Mouse (Mus musculus): ENCODE data around the gene 1700066M21Rik. TPM values are rescaled to one million over a fixed set of nuclear protein-coding genes. Genes with fewer than 3 reads are reported as not detected.

The 1700066M21Rik gene
- polyA plus RNA-seq, 1 experiment from 2014 or later, result 14.2 TPM

GRCm38 (mm10) chr1:57387876-57388275 is 10.5 kb downstream of the 1700066M21Rik start:
- H3K4me1 ChIP-seq (replicated peaks; ENCODE audit: control insufficient read depth, insufficient read depth, low read length), result no peaks in the 10 kb centered on the region
- H3K9me3 ChIP-seq (ENCODE audit: control insufficient read depth, low read length), result no peaks in the 10 kb centered on the region
- H3K4me2 ChIP-seq (ENCODE audit: low read depth, low read length, severe bottlenecking), result no peak overlapping the region
- H3K27me3 ChIP-seq (ENCODE audit: control insufficient read depth, insufficient read depth, low read length), result no peaks in the 10 kb centered on the region
- DNase-seq (ENCODE audit: low spot score) (no peak), ATAC-seq (replicated peaks; ENCODE audit: low FRiP score) (no peak)
- no peak overlapping the region for H3K4me3 ChIP-seq (ENCODE audit: low read depth, low read length)
- no peak overlapping the region for H3K9ac ChIP-seq (ENCODE audit: low read length)
- H3K36me3 ChIP-seq (ENCODE audit: control insufficient read depth, insufficient read depth, low read length), result no peaks in the 10 kb centered on the region
- 79% methylated on average over 2 of the region's 2 CpGs for WGBS
- H3K27ac ChIP-seq (ENCODE audit: low read depth, low read length), result no peak overlapping the region

GRCm38 (mm10) chr1:57388402-57389155 is 11.2 kb downstream of the 1700066M21Rik start:
- 91% methylated on average over 8 of the region's 8 CpGs for whole genome bisulfite sequencing
- Histone ChIP-seq H3K27me3 (ENCODE audit: control insufficient read depth, insufficient read depth, low read length) (no peaks in the 10 kb centered on the region), H3K9ac (ENCODE audit: low read length) (no peak overlapping the region), H3K4me1 (replicated peaks; ENCODE audit: control insufficient read depth, insufficient read depth, low read length) (no peaks in the 10 kb centered on the region), H3K9me3 (ENCODE audit: control insufficient read depth, low read length) (no peaks in the 10 kb centered on the region), H3K4me3 (ENCODE audit: low read depth, low read length) (no peak overlapping the region), H3K4me2 (ENCODE audit: low read depth, low read length, severe bottlenecking) (no peak overlapping the region), H3K36me3 (ENCODE audit: control insufficient read depth, insufficient read depth, low read length) (no peaks in the 10 kb centered on the region), H3K27ac (ENCODE audit: low read depth, low read length) (no peak overlapping the region)
- DNase-seq (ENCODE audit: low spot score), result no peak
- ATAC-seq (replicated peaks; ENCODE audit: low FRiP score), result no peak

- Histone ChIP-seq H3K27me3 (ENCODE audit: control insufficient read depth, insufficient read depth, low read length) (no peaks in the 10 kb centered on the region), H3K4me3 (ENCODE audit: low read depth, low read length) (no peak overlapping the region), H3K36me3 (ENCODE audit: control insufficient read depth, insufficient read depth, low read length) (no peaks in the 10 kb centered on the region), H3K9me3 (ENCODE audit: control insufficient read depth, low read length) (no peaks in the 10 kb centered on the region), H3K4me2 (ENCODE audit: low read depth, low read length, severe bottlenecking) (no peak overlapping the region), H3K27ac (ENCODE audit: low read depth, low read length) (no peak overlapping the region), H3K9ac (ENCODE audit: low read length) (no peak overlapping the region), H3K4me1 (replicated peaks; ENCODE audit: control insufficient read depth, insufficient read depth, low read length) (no peaks in the 10 kb centered on the region)
- 91% methylated on average over 4 of the region's 4 CpGs for WGBS
- no peak for DNase-seq (ENCODE audit: low spot score)
- ATAC-seq (replicated peaks; ENCODE audit: low FRiP score), result no peak
These were observed 13.8 kb downstream of the 1700066M21Rik start for GRCm38 (mm10) chr1:57390993-57391790.

GRCm38 (mm10) chr1:57392417-57392816 is 15.0 kb downstream of the 1700066M21Rik start:
- H3K27ac ChIP-seq (ENCODE audit: low read depth, low read length), result no peak overlapping the region
- no peak for ATAC-seq (replicated peaks; ENCODE audit: low FRiP score)
- no peak overlapping the region for H3K4me3 ChIP-seq (ENCODE audit: low read depth, low read length)
- no peaks in the 10 kb centered on the region; the same call in 1 of the 2 replicates for H3K36me3 ChIP-seq (ENCODE audit: control insufficient read depth, insufficient read depth, low read length)
- H3K27me3 ChIP-seq (ENCODE audit: control insufficient read depth, insufficient read depth, low read length), result no peaks in the 10 kb centered on the region
- no peaks in the 10 kb centered on the region for H3K9me3 ChIP-seq (ENCODE audit: control insufficient read depth, low read length)
- DNase-seq (ENCODE audit: low spot score), result no peak
- H3K4me2 ChIP-seq (ENCODE audit: low read depth, low read length, severe bottlenecking), result no peak overlapping the region
- no peak overlapping the region for H3K9ac ChIP-seq (ENCODE audit: low read length)
- WGBS, result 93% methylated on average over 4 of the region's 4 CpGs
- no peaks in the 10 kb centered on the region for H3K4me1 ChIP-seq (replicated peaks; ENCODE audit: control insufficient read depth, insufficient read depth, low read length)

GRCm38 (mm10) chr1:57394051-57394450 is 16.6 kb downstream of the 1700066M21Rik start:
- Histone ChIP-seq H3K4me2 (ENCODE audit: low read depth, low read length, severe bottlenecking) (no peak overlapping the region), H3K27me3 (ENCODE audit: control insufficient read depth, insufficient read depth, low read length) (no peaks in the 10 kb centered on the region), H3K4me1 (replicated peaks; ENCODE audit: control insufficient read depth, insufficient read depth, low read length) (no peaks in the 10 kb centered on the region), H3K9me3 (ENCODE audit: control insufficient read depth, low read length) (no peaks in the 10 kb centered on the region), H3K9ac (ENCODE audit: low read length) (no peak overlapping the region), H3K27ac (ENCODE audit: low read depth, low read length) (no peak overlapping the region), H3K36me3 (ENCODE audit: control insufficient read depth, insufficient read depth, low read length) (peaks cover 2% of the 10 kb centered on the region), H3K4me3 (ENCODE audit: low read depth, low read length) (no peak overlapping the region)
- DNase-seq (ENCODE audit: low spot score) (peak; percentile 66), ATAC-seq (replicated peaks; ENCODE audit: low FRiP score) (no peak)
- WGBS, result 68% methylated on average over 3 of the region's 3 CpGs

GRCm38 (mm10) chr1:57400321-57400720 is 22.9 kb downstream of the 1700066M21Rik start:
- no peak overlapping the region for H3K4me3 ChIP-seq (ENCODE audit: low read depth, low read length)
- no peaks in the 10 kb centered on the region for H3K9me3 ChIP-seq (ENCODE audit: control insufficient read depth, low read length)
- no peaks in the 10 kb centered on the region for H3K4me1 ChIP-seq (replicated peaks; ENCODE audit: control insufficient read depth, insufficient read depth, low read length)
- H3K27me3 ChIP-seq (ENCODE audit: control insufficient read depth, insufficient read depth, low read length), result no peaks in the 10 kb centered on the region
- ATAC-seq (replicated peaks; ENCODE audit: low FRiP score) (no peak), DNase-seq (ENCODE audit: low spot score) (no peak)
- no peak overlapping the region for H3K9ac ChIP-seq (ENCODE audit: low read length)
- WGBS, result 94% methylated on average over 2 of the region's 2 CpGs
- no peak overlapping the region for H3K27ac ChIP-seq (ENCODE audit: low read depth, low read length)
- peaks cover 2% of the 10 kb centered on the region for H3K36me3 ChIP-seq (ENCODE audit: control insufficient read depth, insufficient read depth, low read length)
- no peak overlapping the region for H3K4me2 ChIP-seq (ENCODE audit: low read depth, low read length, severe bottlenecking)

- 89% methylated on average over 2 of the region's 2 CpGs for WGBS
- H3K9me3 ChIP-seq (ENCODE audit: control insufficient read depth, low read length), result no peaks in the 10 kb centered on the region
- H3K4me3 ChIP-seq (ENCODE audit: low read depth, low read length), result no peak overlapping the region
These were observed 23.5 kb downstream of the 1700066M21Rik start for GRCm38 (mm10) chr1:57400877-57401276.

GRCm38 (mm10) chr1:57402116-57402515 is 24.7 kb downstream of the 1700066M21Rik start:
- Histone ChIP-seq H3K4me1 (replicated peaks; ENCODE audit: control insufficient read depth, insufficient read depth, low read length) (no peaks in the 10 kb centered on the region), H3K36me3 (ENCODE audit: control insufficient read depth, insufficient read depth, low read length) (peaks cover 2% of the 10 kb centered on the region), H3K27me3 (ENCODE audit: control insufficient read depth, insufficient read depth, low read length) (no peaks in the 10 kb centered on the region), H3K9ac (ENCODE audit: low read length) (no peak overlapping the region), H3K27ac (ENCODE audit: low read depth, low read length) (no peak overlapping the region), H3K9me3 (ENCODE audit: control insufficient read depth, low read length) (no peaks in the 10 kb centered on the region), H3K4me3 (ENCODE audit: low read depth, low read length) (no peak overlapping the region), H3K4me2 (ENCODE audit: low read depth, low read length, severe bottlenecking) (no peak overlapping the region)
- no peak for DNase-seq (ENCODE audit: low spot score)
- no peak for ATAC-seq (replicated peaks; ENCODE audit: low FRiP score)
- WGBS, result 89% methylated on average over 5 of the region's 5 CpGs

More at GRCm38 (mm10) chr1:57400877-57401276, 23.5 kb downstream of the 1700066M21Rik start:
- H3K36me3 ChIP-seq (ENCODE audit: control insufficient read depth, insufficient read depth, low read length), result peaks cover 2% of the 10 kb centered on the region
- no peaks in the 10 kb centered on the region for H3K4me1 ChIP-seq (replicated peaks; ENCODE audit: control insufficient read depth, insufficient read depth, low read length)
- no peak for ATAC-seq (replicated peaks; ENCODE audit: low FRiP score)
- DNase-seq (ENCODE audit: low spot score), result no peak
- H3K9ac ChIP-seq (ENCODE audit: low read length), result no peak overlapping the region
- no peaks in the 10 kb centered on the region for H3K27me3 ChIP-seq (ENCODE audit: control insufficient read depth, insufficient read depth, low read length)
- H3K4me2 ChIP-seq (ENCODE audit: low read depth, low read length, severe bottlenecking), result no peak overlapping the region
- H3K27ac ChIP-seq (ENCODE audit: low read depth, low read length), result no peak overlapping the region

Data from forebrain, embryonic 11.5 days (tissue).